Mouse (Mus musculus): ENCODE data around the gene Cdk2ap2.

DNA sequence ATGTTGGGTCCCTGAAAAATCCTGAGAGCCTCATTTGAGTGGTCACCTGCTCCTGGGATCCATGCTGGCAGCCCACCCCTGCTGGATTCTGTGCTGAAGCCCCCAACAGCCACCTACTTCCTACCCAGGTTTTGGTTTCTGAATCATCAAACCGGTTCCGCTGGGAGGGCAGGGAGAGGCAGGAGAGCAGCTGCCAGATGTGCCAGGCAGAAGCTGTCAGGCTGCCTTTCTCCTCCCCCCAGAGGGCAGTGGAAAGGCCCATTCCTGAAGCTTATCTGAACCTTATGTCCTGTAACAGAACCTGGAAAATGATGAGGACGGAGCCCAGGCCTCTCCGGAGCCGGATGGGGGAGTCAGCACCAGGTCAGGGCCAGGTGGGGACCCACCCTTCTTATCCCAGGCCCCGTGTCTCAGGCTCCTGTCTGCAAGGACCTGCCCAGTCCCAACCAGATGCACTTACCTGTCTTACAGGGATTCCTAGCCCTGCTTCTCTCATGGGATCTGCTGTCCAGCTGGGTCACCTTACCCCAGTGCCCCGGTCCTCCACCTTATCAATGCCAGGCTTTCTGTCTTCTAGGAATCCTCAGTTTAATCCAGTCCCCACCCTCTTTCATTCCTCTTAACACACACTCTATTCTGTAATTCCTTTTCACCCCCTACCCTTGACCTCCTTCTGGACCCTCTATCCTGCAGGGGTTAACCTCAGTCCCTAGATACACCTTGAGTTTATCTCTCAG is 29.9 kb downstream of the Cdk2ap2 start:
- TF ChIP-seq MAFK (IDR thresholded peaks at IDR 0.05; ENCODE audit: insufficient read depth, low read depth, low read length) (no peak), HCFC1 (IDR thresholded peaks at IDR 0.05; ENCODE audit: borderline replicate concordance, insufficient read depth, low read length) (no peak), CHD2 (IDR thresholded peaks at IDR 0.05; ENCODE audit: low read depth, low read length) (no peak)

All from ES-E14 (cell line).